Mouse (Mus musculus): Measurements from ENCODE around the gene Gclm. TPM values are rescaled to one million over a fixed set of nuclear protein-coding genes. Genes with fewer than 3 reads are reported as not detected.
A peak's percentile ranks its signal among the peaks of the same experiment; 100 is the strongest.

The Gclm gene
- polyA plus RNA-seq, 1 experiment from 2014 or later, result 155 TPM

DNA sequence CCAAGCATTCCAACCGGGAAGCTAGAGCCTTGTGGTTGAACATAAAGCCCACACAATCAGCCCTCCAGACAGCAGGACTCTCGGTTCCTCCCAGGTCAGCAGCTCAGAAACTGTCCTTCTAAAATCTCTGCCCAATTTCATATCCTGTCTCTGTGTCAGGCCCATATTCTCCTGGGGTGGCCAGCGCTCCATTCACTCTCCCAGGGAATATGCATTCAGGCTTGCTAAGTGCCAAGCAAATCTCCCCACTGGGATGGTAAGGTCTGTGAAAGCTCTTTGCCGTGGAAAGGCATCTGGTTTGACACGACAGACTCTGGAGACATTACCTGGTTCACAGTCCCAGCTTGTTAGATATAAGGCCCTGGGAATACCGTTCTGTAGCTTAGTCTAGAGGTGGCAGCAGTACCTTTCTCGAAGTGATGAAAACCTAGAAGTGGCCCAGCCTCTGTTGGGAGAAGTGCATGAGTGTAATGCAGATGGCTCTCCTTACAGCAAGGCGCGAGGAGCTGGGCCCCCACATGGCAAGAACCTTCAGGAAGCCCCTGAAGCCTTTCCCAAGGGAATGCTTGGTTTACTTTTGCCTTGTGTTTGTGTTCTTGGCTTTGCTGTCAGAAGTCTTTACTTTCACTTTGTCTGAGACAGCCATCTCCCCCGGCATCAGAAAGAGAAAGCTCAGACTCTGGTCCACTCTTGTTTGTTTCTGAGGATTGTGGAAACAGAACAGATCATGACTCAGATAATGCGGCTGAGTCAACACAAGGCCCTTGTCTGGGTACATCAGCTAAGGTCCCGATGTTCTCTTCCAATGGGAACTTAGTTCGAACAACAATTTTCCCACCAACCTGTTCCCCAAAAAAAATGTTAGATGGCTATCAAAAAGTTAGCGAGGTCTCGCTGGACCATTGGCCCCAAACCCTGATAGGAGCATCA is 36.8 kb upstream of the Gclm start:
- peak overlapping the region; percentile 56 for H3K27ac ChIP-seq (replicated peaks)
- 0 out of 2 replicates have a peak, but pooled peaks have one; percentile 35 for ATAC-seq (ENCODE audit: low FRiP score, low TSS enrichment)

DNA sequence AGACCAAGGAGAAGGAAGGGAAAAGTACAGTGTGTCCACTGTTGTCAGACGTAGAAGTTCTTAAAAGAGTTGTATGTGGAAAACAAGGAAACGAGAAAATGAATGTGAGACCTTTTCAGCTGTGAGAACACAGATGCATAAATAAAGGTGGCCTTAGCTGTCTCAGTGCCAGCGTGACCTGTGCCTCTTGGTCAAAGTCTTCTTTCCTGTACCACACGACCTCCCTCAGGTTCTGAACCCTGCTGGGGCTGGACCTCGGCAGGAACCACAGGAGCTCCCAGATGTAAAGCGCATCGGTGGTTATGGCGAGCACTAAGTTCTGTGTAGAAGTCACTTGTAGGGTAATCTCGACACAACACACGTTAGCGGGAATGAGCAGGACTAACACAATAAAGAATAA is 35.8 kb upstream of the Gclm start:
- no peak overlapping the region for H3K4me2 ChIP-seq (replicated peaks; ENCODE audit: low read depth)
- ATAC-seq (ENCODE audit: low FRiP score, low TSS enrichment), result no peak
- no peak overlapping the region for H3K4me3 ChIP-seq (ENCODE audit: low read depth, low read length)
- no peaks in the 10 kb centered on the region for H3K27me3 ChIP-seq (ENCODE audit: control insufficient read depth, insufficient read depth, low read length)
- H3K9me3 ChIP-seq (ENCODE audit: control insufficient read depth, low read length), result no peaks in the 10 kb centered on the region
- H3K27ac ChIP-seq (replicated peaks), result no peak overlapping the region
- 90% methylated on average over 11 of the region's 11 CpGs for WGBS
- H3K4me1 ChIP-seq (replicated peaks; ENCODE audit: control insufficient read depth, insufficient read depth), result peaks cover 3% of the 10 kb centered on the region
- TF ChIP-seq EP300 (optimal IDR thresholded peaks at IDR 0.05), result no peak
- no peak for TF ChIP-seq CTCF (IDR thresholded peaks at IDR 0.05; ENCODE audit: low read depth)
- H3K36me3 ChIP-seq (ENCODE audit: control insufficient read depth, insufficient read depth, low read length), result no peaks in the 10 kb centered on the region
- no peak overlapping the region for H3K9ac ChIP-seq (ENCODE audit: low read length)
- no peak for DNase-seq (ENCODE audit: low spot score)

More for the DNA sequence above, 36.8 kb upstream of the Gclm start:
- Histone ChIP-seq H3K4me1 (replicated peaks; ENCODE audit: control insufficient read depth, insufficient read depth) (peaks cover 3% of the 10 kb centered on the region), H3K9ac (ENCODE audit: low read length) (no peak overlapping the region), H3K36me3 (ENCODE audit: control insufficient read depth, insufficient read depth, low read length) (no peaks in the 10 kb centered on the region), H3K4me3 (ENCODE audit: low read depth, low read length) (no peak overlapping the region), H3K27me3 (ENCODE audit: control insufficient read depth, insufficient read depth, low read length) (no peaks in the 10 kb centered on the region), H3K9me3 (ENCODE audit: control insufficient read depth, low read length) (no peaks in the 10 kb centered on the region), H3K4me2 (replicated peaks; ENCODE audit: low read depth) (no peak overlapping the region)
- WGBS, result 67% methylated on average over 15 of the region's 15 CpGs
- no peak for DNase-seq (ENCODE audit: low spot score)
- TF ChIP-seq CTCF (IDR thresholded peaks at IDR 0.05; ENCODE audit: low read depth) (peak; percentile 20; the same call in 1 of the 2 replicates), EP300 (optimal IDR thresholded peaks at IDR 0.05) (no peak)

DNA sequence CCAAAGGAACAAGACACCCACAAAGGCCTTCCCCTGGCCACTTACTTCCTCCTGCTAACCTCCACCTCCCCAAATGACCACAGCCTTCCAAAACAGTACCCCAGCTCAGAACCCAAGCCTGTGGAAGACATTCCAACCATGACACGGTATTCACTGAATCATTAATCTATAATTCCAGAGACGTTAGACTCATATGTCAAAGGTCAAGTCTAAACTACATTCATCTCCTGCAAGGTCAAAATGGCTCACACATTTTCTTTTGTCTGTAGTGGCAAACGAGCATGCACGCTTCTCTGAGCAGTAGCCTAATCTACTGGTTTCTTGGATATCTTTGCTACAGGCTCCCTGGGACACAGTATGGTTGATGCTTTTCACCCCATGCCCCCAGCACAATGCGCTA is 34.9 kb upstream of the Gclm start:
- Histone ChIP-seq H3K27me3 (ENCODE audit: control insufficient read depth, insufficient read depth, low read length) (no peaks in the 10 kb centered on the region), H3K4me1 (replicated peaks; ENCODE audit: control insufficient read depth, insufficient read depth) (peaks cover 3% of the 10 kb centered on the region), H3K4me2 (replicated peaks; ENCODE audit: low read depth) (no peak overlapping the region), H3K4me3 (ENCODE audit: low read depth, low read length) (no peak overlapping the region), H3K36me3 (ENCODE audit: control insufficient read depth, insufficient read depth, low read length) (no peaks in the 10 kb centered on the region), H3K9me3 (ENCODE audit: control insufficient read depth, low read length) (no peaks in the 10 kb centered on the region), H3K9ac (ENCODE audit: low read length) (no peak overlapping the region), H3K27ac (replicated peaks) (no peak overlapping the region)
- WGBS, result 48% methylated on average over 5 of the region's 5 CpGs
- ATAC-seq (ENCODE audit: low FRiP score, low TSS enrichment), result no peak
- DNase-seq (ENCODE audit: low spot score), result no peak
- TF ChIP-seq EP300 (optimal IDR thresholded peaks at IDR 0.05) (no peak), CTCF (IDR thresholded peaks at IDR 0.05; ENCODE audit: low read depth) (no peak)

DNA sequence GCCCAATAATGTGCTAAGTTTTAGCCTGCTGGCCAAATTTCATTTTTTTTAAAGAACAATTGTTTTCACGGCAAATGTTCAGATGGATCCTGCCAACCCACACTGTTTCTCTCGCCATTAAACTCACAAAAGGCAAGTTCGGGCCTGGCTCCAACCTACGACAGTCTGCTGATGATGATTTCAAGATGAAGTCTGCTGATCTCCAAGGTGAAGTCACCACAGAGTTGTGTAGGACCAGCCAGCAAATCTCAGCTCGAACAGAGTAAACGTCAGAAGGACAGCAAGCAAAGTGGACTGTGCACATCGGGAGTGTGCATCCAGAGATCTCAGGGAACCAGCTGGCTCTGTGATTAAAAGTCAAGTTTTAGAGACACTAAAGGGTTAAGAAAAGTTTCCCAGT is 34.5 kb upstream of the Gclm start:
- no peak overlapping the region for H3K9ac ChIP-seq (ENCODE audit: low read length)
- 47% methylated on average over 7 of the region's 7 CpGs for WGBS
- peaks cover 3% of the 10 kb centered on the region for H3K4me1 ChIP-seq (replicated peaks; ENCODE audit: control insufficient read depth, insufficient read depth)
- H3K4me3 ChIP-seq (ENCODE audit: low read depth, low read length), result no peak overlapping the region
- no peak for DNase-seq (ENCODE audit: low spot score)
- H3K4me2 ChIP-seq (replicated peaks; ENCODE audit: low read depth), result no peak overlapping the region
- ATAC-seq (ENCODE audit: low FRiP score, low TSS enrichment), result no peak
- no peak overlapping the region for H3K27ac ChIP-seq (replicated peaks)
- H3K36me3 ChIP-seq (ENCODE audit: control insufficient read depth, insufficient read depth, low read length), result no peaks in the 10 kb centered on the region
- H3K27me3 ChIP-seq (ENCODE audit: control insufficient read depth, insufficient read depth, low read length), result no peaks in the 10 kb centered on the region
- H3K9me3 ChIP-seq (ENCODE audit: control insufficient read depth, low read length), result no peaks in the 10 kb centered on the region
- TF ChIP-seq CTCF (IDR thresholded peaks at IDR 0.05; ENCODE audit: low read depth) (no peak), EP300 (optimal IDR thresholded peaks at IDR 0.05) (no peak)

DNA sequence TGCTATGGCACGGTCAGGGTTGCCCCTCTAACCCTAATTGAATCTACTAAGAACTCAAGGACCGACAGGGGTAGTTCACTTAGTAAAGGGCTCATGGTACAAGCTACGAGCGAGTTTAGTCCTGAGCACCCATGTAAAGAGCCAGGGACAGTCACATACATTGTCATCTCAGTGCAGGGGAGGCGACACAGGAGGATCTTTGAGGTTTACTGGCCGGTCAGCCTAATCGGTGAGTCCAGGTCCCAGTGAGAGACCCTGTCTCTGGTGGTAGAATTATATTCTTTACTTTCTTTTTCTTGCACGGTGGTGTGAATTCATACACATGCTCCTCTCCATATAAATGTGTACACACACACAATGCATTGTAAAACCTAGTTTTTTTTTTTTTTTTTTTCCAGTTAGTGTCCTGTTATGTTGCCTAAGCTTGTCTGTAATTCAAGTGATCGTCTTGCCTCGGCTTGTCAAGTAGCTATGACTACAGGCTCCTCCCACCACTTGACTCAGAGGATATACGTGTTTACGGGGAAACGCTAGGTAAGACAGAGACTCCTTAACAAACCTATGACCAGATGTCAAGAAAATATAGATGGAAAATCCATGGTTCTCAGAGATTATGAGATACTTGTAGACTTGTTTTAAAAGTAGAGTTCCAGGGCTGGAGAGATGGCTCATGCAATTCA is 33.8 kb upstream of the Gclm start:
- no peaks in the 10 kb centered on the region for H3K36me3 ChIP-seq (ENCODE audit: control insufficient read depth, insufficient read depth, low read length)
- peaks cover 3% of the 10 kb centered on the region for H3K4me1 ChIP-seq (replicated peaks; ENCODE audit: control insufficient read depth, insufficient read depth)
- H3K27me3 ChIP-seq (ENCODE audit: control insufficient read depth, insufficient read depth, low read length), result no peaks in the 10 kb centered on the region
- H3K4me2 ChIP-seq (replicated peaks; ENCODE audit: low read depth), result no peak overlapping the region
- H3K27ac ChIP-seq (replicated peaks), result no peak overlapping the region
- no peaks in the 10 kb centered on the region for H3K9me3 ChIP-seq (ENCODE audit: control insufficient read depth, low read length)
- DNase-seq (ENCODE audit: low spot score) (no peak), ATAC-seq (ENCODE audit: low FRiP score, low TSS enrichment) (no peak)
- H3K9ac ChIP-seq (ENCODE audit: low read length), result no peak overlapping the region
- H3K4me3 ChIP-seq (ENCODE audit: low read depth, low read length), result no peak overlapping the region
- TF ChIP-seq CTCF (IDR thresholded peaks at IDR 0.05; ENCODE audit: low read depth) (no peak), EP300 (optimal IDR thresholded peaks at IDR 0.05) (no peak)
- 41% methylated on average over 13 of the region's 13 CpGs for WGBS

Data from stomach, postnatal 0 days (tissue).